Mouse (Mus musculus): Measurements from ENCODE around the gene Vwa7. TPM values are rescaled to one million over a fixed set of nuclear protein-coding genes. Genes with fewer than 3 reads are reported as not detected.

The Vwa7 gene
- polyA plus RNA-seq, 1 experiment from 2014 or later, result 0.26 TPM

DNA sequence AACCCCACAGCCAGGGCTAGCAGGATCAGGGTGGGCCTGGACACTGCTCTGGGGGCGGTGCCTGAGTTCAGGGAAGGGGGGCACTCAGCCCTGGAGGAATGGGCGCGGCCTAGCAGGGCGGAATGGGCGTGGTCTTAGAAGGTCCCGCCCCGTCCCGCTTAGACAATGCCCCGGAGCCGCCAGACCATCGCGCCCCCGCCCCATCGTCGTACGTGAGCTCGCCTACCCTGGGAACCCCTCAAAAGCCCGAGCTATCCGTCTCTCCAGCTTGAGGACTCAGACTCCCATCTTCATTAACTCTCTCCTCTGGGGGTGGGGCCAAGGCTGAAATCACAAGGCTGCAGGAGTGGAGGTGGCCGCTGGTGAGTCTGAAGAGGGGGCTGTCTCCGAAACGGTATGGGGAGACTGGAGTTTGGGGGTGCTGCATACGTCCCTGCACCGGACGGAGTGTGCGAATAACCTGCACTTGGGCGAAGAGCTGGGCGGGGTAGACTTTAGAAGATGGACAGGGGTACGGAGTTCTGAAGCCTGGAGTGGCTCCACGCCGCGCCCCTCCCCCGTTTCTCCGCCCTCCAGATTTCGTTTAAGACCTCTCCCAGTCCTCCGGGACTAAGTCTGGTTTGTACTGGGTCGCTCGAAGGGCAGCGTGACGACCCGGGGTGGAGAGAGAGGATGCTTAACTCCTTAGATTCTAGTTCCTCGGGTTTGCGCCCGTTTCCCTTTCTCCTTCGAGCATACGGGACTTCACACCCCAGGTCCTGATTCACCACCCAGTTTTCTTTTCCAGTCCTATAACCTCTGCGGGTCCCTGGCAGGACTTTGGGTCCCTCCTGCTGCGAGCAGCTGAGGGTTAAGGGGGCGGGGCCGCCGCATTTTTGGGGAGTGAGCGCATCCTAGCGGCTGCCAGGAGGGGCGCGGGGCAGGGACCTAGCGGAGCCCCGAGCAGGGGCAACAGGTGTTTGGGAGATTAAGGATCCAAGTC lies 42.8 kb downstream of the Vwa7 start, which contains the start of gene Ddah2:
Gene Ddah2, plus strand, starts transcription at position 125 of the 982 bp plus-strand sequence.
- Histone ChIP-seq H3K9me3 (no peaks in the 10 kb centered on the region), H3K4me3 (peak within 1 kb of the TSS; percentile 77), H3K36me3 (peaks cover 72% of the 10 kb centered on the region), H3K27ac (peak within 1 kb of the TSS; percentile 92), H3K27me3 (ENCODE audit: insufficient read depth, poor library complexity, severe bottlenecking) (peaks cover 13% of the 10 kb centered on the region), H3K4me1 (peaks cover 42% of the 10 kb centered on the region)
- under 1% methylated on average over 57 of the region's 57 CpGs for WGBS
- peak; percentile 97 for DNase-seq (ENCODE audit: low spot score)

DNA sequence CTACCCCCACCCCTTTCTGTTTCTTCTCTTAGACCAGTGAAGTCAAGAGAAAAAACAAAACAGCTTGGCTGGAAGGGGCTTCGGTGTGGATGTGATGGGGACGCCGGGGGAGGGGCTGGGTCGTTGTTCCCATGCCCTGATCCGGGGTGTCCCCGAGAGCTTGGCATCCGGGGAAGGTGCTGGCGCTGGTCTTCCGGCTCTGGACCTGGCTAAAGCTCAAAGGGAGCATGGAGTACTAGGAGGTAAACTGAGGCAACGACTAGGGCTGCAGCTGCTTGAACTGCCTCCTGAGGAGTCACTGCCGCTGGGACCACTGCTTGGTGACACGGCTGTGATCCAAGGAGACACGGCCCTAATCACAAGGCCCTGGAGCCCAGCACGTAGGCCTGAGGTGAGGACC lies 43.7 kb downstream of the Vwa7 start:
- Histone ChIP-seq H3K27me3 (ENCODE audit: insufficient read depth, poor library complexity, severe bottlenecking) (peaks cover 22% of the 10 kb centered on the region), H3K4me3 (peak overlapping the region; percentile 77), H3K9me3 (no peaks in the 10 kb centered on the region), H3K36me3 (peaks cover 63% of the 10 kb centered on the region), H3K27ac (peak overlapping the region; percentile 92; the same call in 1 of the 2 replicates), H3K4me1 (peaks cover 49% of the 10 kb centered on the region)
- WGBS, result 24% methylated on average over 14 of the region's 14 CpGs
- DNase-seq (ENCODE audit: low spot score), result no peak

DNA sequence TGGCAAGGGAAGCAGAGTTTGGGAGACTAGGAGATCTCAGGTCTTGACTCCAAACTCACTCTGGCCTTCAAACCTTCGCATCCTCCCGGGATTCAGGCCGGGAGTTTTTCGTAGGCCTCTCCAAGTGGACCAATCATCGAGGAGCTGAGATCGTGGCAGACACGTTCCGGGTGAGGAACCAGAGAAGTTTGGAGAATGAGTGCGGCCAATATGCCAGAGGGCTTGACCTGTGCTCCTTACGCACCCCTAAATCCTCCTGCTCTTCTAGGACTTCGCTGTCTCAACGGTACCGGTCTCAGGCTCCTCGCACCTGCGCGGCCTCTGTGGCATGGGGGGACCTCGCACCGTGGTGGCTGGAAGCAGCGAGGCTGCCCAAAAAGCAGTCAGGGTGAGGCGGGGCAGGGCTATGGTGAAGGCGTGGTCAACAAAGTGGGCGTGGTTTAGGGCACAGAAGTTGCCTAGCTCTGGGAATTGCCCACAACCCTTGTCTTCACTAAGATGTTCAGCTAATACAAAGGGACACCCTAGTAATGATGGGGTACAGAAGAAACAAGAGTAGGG lies 44.4 kb downstream of the Vwa7 start:
- Histone ChIP-seq H3K27ac (no peak overlapping the region), H3K9me3 (no peaks in the 10 kb centered on the region), H3K4me1 (peaks cover 54% of the 10 kb centered on the region), H3K36me3 (peaks cover 56% of the 10 kb centered on the region), H3K4me3 (peak overlapping the region; percentile 77), H3K27me3 (ENCODE audit: insufficient read depth, poor library complexity, severe bottlenecking) (peaks cover 29% of the 10 kb centered on the region)
- WGBS, result 60% methylated on average over 22 of the region's 22 CpGs
- DNase-seq (ENCODE audit: low spot score), result no peak

DNA sequence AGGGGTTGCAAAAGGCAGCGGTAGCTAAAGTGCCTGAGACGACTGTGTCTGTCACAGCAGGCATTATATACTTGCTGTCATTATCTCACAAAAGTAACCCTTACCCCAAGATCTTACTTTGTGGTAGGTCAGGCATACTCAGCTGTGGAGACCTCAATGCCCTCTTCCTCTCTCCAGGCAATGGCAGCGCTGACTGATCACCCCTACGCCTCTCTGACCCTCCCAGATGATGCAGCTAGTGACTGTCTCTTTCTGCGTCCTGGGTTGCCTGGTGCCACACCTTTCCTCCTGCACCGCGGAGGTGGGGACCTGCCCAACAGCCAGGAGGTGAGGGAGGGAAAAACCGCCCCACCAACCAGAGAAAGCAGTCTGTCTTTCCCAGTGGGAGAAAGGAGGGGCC lies 44.9 kb downstream of the Vwa7 start:
- WGBS, result 71% methylated on average over 8 of the region's 8 CpGs

DNA sequence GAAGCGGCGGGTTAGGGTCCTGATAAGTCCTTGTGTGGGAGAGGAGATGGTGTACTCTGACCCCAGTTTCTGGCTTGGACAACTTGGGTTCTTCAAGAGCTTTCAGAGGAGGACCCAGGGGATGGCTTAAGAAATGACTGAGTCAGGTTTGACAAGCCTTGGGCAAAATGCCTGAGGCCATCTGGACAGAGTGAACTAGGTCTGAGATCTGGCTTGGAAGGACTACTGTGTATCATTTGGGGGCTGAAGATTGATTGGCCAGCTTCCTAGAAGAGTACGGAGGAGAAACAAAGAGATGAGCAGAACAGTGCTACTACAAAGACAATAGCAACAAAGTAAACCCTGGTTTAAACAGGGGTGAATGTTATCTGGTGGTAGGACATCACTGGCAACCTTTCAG lies 47.1 kb downstream of the Vwa7 start:
- Histone ChIP-seq H3K27me3 (ENCODE audit: insufficient read depth, poor library complexity, severe bottlenecking) (peaks cover 56% of the 10 kb centered on the region), H3K9me3 (no peaks in the 10 kb centered on the region), H3K27ac (no peak overlapping the region), H3K4me3 (no peak overlapping the region), H3K4me1 (peaks cover 46% of the 10 kb centered on the region), H3K36me3 (peaks cover 31% of the 10 kb centered on the region)
- DNase-seq (ENCODE audit: low spot score), result no peak
- WGBS, result 83% methylated on average over 3 of the region's 3 CpGs

More for the DNA sequence above, 44.9 kb downstream of the Vwa7 start:
- Histone ChIP-seq H3K9me3 (no peaks in the 10 kb centered on the region), H3K36me3 (peaks cover 52% of the 10 kb centered on the region), H3K27ac (no peak overlapping the region), H3K27me3 (ENCODE audit: insufficient read depth, poor library complexity, severe bottlenecking) (peaks cover 34% of the 10 kb centered on the region), H3K4me1 (peaks cover 56% of the 10 kb centered on the region), H3K4me3 (no peak overlapping the region)
- DNase-seq (ENCODE audit: low spot score), result no peak

DNA sequence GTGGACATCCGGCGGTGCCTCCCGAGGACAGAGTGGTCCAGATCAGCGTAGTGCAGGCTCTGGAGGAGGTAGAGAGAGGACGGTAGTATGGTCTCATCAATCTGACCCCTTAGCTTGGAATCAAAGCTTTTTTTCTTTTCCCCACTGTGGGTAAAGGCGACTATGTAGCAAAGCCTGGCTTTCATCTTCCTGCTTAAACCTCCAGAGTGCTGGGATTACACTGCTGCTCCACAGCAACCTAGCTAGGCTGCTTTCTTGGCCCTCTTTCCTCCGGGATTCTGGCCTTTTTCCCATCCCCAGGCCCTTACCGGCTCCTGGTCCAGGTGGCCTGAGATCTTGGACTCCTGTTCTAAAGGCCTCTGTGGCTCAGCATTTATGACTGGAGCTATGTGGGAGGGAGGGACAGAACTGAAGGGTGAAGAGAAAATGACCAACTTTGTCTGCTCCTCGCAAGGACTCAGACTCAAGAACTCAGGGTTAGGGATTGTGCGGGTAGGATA lies 48.0 kb downstream of the Vwa7 start:
- WGBS, result 19% methylated on average over 10 of the region's 10 CpGs
- peaks cover 65% of the 10 kb centered on the region for H3K27me3 ChIP-seq (ENCODE audit: insufficient read depth, poor library complexity, severe bottlenecking)
- H3K4me3 ChIP-seq, result peak overlapping the region; percentile 56
- no peaks in the 10 kb centered on the region for H3K9me3 ChIP-seq
- H3K4me1 ChIP-seq, result peaks cover 41% of the 10 kb centered on the region
- DNase-seq (ENCODE audit: low spot score), result no peak
- H3K27ac ChIP-seq, result no peak overlapping the region
- peaks cover 31% of the 10 kb centered on the region for H3K36me3 ChIP-seq

DNA sequence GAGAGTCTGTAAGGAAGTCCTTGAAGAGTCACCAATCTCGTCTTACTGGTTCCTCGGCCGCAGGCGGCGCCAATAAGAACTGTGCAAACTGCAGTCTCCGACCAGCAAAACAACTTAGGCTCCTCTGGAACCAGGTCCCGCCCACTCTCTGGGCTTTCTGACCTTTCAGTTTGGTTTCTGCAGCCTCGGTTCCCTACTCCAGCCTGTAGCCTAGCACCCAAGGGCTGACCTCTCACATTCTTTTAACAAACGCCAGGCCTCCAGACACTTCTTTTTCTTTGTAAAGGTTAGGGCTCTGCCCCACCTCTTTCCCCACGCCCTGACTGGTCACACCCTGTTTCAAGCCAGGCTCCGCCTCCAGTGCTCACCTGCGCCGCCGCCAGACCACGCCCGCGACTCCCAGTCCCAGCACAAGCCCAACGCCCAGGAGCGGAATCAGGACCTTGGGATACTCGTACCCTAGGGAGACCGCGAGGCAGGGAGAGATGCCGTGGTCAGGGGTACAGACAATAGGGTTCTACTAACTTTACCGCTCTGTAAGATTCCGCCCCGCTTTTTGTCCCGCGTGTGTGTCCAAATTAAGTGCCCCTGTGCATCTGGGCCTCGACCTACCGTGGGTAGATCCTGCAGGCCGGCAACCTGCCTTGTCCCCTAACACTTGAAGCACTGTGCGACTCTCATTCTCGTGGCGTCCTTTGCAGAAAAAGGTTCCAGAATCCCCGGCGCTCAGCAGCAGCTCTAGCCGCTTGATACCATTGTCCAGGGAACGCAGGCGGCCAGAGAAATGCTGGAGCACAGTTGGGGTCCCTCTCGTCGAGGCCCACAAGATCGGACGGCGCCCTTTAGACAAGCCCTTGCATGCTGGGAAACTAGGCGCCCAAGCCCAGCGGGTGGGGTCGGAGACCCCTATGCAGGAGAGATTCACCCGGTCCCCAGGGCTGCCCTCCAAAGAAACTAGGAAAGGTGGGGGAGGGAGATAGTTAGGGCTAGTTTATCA lies 48.9 kb downstream of the Vwa7 start, which contains the start of gene Ly6g6c:
Gene Ly6g6c, plus strand, starts transcription at position 438 of the 997 bp plus-strand sequence.
- H3K27me3 ChIP-seq (ENCODE audit: insufficient read depth, poor library complexity, severe bottlenecking), result peaks cover 69% of the 10 kb centered on the region
- H3K36me3 ChIP-seq, result peaks cover 28% of the 10 kb centered on the region

DNA sequence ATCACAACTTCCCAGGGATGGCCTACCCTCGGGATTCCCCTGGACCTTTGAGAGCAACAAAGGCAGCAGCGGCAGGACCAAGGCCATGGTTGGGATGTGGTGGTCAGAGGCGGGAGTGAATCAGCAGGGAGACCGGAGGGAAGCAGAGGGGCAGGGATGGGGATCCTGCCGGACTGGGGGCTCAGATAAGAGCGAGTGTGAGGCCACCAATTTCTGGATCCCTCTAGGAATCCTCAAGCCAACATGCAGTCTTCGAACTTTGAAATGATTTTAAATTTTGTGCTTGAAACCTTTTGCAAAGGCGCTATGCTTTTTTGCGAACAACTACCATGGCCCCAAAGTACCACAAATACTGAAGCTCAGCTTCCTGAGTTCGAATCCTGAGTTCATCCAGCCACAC lies 49.7 kb downstream of the Vwa7 start, which contains the start of gene Mpig6b:
Gene Mpig6b, minus strand, starts transcription at position 101 of the 400 bp plus-strand sequence.
- 41% methylated on average over 10 of the region's 10 CpGs for WGBS
- peaks cover 28% of the 10 kb centered on the region for H3K4me1 ChIP-seq
- H3K9me3 ChIP-seq, result no peaks in the 10 kb centered on the region
- H3K36me3 ChIP-seq, result peaks cover 20% of the 10 kb centered on the region
- H3K4me3 ChIP-seq, result peak within 1 kb of the TSS; percentile 56
- DNase-seq (ENCODE audit: low spot score), result no peak
- peak within 1 kb of the TSS; percentile 69 for H3K27ac ChIP-seq
- peaks cover 69% of the 10 kb centered on the region for H3K27me3 ChIP-seq (ENCODE audit: insufficient read depth, poor library complexity, severe bottlenecking)

More for the DNA sequence above, 48.9 kb downstream of the Vwa7 start, which contains the start of gene Ly6g6c:
- H3K9me3 ChIP-seq, result no peaks in the 10 kb centered on the region
- peaks cover 33% of the 10 kb centered on the region for H3K4me1 ChIP-seq
- WGBS, result under 1% methylated on average over 48 of the region's 48 CpGs
- H3K4me3 ChIP-seq, result peak within 1 kb of the TSS; percentile 56
- DNase-seq (ENCODE audit: low spot score), result no peak
- peak within 1 kb of the TSS; percentile 69 for H3K27ac ChIP-seq

DNA sequence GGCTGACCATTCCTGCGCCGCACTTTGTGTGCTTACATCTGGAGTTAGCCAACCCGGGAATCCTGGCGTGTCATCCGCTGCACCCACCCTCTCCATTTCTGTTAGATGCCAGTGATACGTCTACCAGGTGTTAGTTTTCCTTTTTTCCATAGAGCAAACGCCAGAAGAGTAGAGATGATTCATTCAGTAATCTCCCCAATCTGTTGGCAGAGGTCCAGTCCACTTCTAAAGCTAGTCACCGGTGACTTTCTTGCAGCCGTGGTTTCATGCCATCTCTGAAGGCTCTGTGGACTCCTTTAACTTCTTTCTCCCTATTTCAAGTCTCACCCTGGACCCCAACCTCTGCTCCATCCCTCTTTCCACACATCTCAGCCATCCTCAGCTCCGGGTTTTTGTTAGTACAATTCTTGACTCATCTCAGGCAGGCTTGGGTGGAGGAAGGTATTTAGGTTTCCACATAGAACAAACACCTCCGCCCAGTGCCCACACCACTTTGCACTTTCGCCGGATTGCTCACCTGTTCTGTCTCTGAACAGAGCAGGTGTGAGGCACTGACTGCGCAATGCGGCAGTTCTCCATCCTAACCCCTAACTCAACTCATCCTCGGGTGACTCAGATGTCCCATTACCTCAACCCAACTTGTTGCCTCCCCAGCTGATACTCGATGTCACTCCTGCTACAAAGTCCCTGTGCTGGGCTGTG lies 52.0 kb downstream of the Vwa7 start:
- H3K36me3 ChIP-seq, result 0 out of 2 replicates have a peak, but pooled peaks cover under 1% of the 10 kb centered on the region
- H3K27me3 ChIP-seq (ENCODE audit: insufficient read depth, poor library complexity, severe bottlenecking), result peaks cover 64% of the 10 kb centered on the region
- WGBS, result 77% methylated on average over 17 of the region's 17 CpGs

DNA sequence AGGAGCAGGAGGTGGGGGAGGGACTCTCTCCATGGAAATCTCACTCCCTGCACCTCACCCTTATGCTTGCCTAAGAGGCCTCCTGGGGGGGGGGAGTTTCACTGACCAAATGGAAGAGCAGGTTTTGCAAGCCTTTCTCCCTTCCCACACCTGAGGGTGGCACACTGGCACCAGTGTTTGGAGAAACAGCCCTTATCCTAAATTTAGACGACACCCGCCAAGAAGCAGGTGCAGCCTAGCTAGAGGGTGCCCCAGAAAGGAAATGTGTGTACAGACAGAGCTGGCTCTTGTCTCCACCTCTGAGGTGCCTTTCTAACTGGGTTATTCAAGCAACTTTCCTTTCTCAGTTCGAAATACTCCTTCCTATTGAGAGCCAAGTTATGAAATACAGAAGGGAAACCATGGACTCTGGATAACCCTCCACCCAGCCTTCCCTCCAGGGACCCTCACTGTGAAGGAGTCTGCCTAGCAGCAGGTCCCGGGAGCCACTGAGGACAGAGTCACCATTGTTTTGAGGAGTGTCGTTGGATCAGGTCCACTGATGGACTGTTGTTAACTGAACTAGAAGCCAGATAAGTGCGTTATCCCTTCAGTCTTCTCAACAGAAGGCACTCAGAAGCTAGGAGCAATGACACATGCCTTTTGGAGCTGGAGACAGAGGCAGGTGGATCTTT lies 54.3 kb downstream of the Vwa7 start:
- DNase-seq (ENCODE audit: low spot score), result no peak
- peaks cover 49% of the 10 kb centered on the region for H3K27me3 ChIP-seq (ENCODE audit: insufficient read depth, poor library complexity, severe bottlenecking)
- H3K36me3 ChIP-seq, result no peaks in the 10 kb centered on the region
- no peak overlapping the region for H3K4me3 ChIP-seq
- H3K27ac ChIP-seq, result no peak overlapping the region
- peaks cover 14% of the 10 kb centered on the region for H3K4me1 ChIP-seq
- WGBS, result 43% methylated on average over 6 of the region's 6 CpGs
- no peaks in the 10 kb centered on the region for H3K9me3 ChIP-seq

More for the DNA sequence above, 52.0 kb downstream of the Vwa7 start:
- Histone ChIP-seq H3K4me1 (peaks cover 25% of the 10 kb centered on the region), H3K9me3 (no peaks in the 10 kb centered on the region), H3K4me3 (no peak overlapping the region), H3K27ac (no peak overlapping the region)
- DNase-seq (ENCODE audit: low spot score), result no peak

DNA sequence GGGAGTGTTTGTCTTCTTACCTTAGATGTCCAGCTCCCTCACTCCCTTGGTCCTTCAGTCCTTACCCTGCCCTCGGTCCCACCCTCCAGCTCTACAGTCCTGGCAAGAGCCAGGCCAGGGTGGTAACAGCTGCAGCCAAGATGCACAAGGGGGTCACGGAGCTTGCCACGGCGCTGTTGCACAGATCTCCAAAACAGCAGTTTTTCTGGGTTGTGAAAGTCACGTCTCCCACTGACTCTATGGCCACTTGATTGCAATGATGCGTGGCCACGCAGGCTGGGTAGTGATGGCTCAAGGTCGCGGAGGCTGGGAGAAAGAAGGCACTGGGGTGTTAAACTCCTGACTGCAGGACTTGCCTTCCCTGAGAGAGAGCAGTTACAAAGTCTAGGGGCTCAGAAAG lies 55.1 kb downstream of the Vwa7 start:
- H3K9me3 ChIP-seq, result no peaks in the 10 kb centered on the region
- H3K27me3 ChIP-seq (ENCODE audit: insufficient read depth, poor library complexity, severe bottlenecking), result peaks cover 41% of the 10 kb centered on the region
- peaks cover 15% of the 10 kb centered on the region for H3K4me1 ChIP-seq
- no peak overlapping the region for H3K4me3 ChIP-seq
- no peak overlapping the region for H3K27ac ChIP-seq
- WGBS, result 75% methylated on average over 9 of the region's 9 CpGs
- DNase-seq (ENCODE audit: low spot score), result no peak
- H3K36me3 ChIP-seq, result no peaks in the 10 kb centered on the region
